21 mouse cellular contexts compared by ENCODE assay signal in genomic region chr12:79999868-80000370, GRCm38 (mm10).
"Had no signal": no experiment of that assay in that cellular context is flagged by ENCODE, and none has a peak within 500 bp of the region (broad histone marks: within the 10 kb centered on the region; RNA-seq: fewer than 3 reads in every experiment).

No protein-coding gene starts in this region.

- H3K27ac ChIP-seq: limb, embryonic 13.5 days; liver, embryonic 13.5 days; neural tube, embryonic 12.5 days; neural tube, embryonic 15.5 days had no signal

- H3K4me3 ChIP-seq: limb, embryonic 13.5 days; liver, embryonic 13.5 days; lung, embryonic 15.5 days; megakaryocyte, embryonic 14.5 days; neural tube, embryonic 12.5 days; neural tube, embryonic 15.5 days; stomach, embryonic 15.5 days had no signal

- ATAC-seq: inflammation-experienced regulatory T-cells, adult 6 months; intestine, embryonic 16.5 days had no signal

- H3K9ac ChIP-seq: limb, embryonic 13.5 days; liver, embryonic 13.5 days; lung, embryonic 15.5 days; neural tube, embryonic 12.5 days; neural tube, embryonic 15.5 days; stomach, embryonic 15.5 days had no signal

- H3K36me3 ChIP-seq: limb, embryonic 13.5 days; liver, embryonic 13.5 days; lung, embryonic 15.5 days; neural tube, embryonic 12.5 days; neural tube, embryonic 15.5 days; stomach, embryonic 15.5 days had no signal

- DNase-seq: kidney, adult 8-10 months; kidney, postnatal 10 days; kidney, postnatal 4 days; left cerebral cortex, postnatal 4 days; liver, embryonic 13.5 days; lung, postnatal 10 days; lung, postnatal 36 days; midbrain, embryonic 14.5 days; right cerebral cortex, adult 18-20 months; right cerebral cortex, postnatal 14 days; right cerebral cortex, postnatal 4 days; thymus, postnatal 25 days had no signal

- H3K4me2 ChIP-seq: limb, embryonic 13.5 days; liver, embryonic 13.5 days; lung, embryonic 15.5 days; midbrain, embryonic 11.5 days; neural tube, embryonic 12.5 days; neural tube, embryonic 15.5 days; stomach, embryonic 15.5 days had no signal

- H3K27me3 ChIP-seq: limb, embryonic 13.5 days; liver, embryonic 13.5 days; lung, embryonic 15.5 days; neural tube, embryonic 12.5 days; neural tube, embryonic 15.5 days; stomach, embryonic 15.5 days had no signal

- H3K9me3 ChIP-seq: limb, embryonic 13.5 days; liver, embryonic 13.5 days; lung, embryonic 15.5 days; megakaryocyte, embryonic 14.5 days; neural tube, embryonic 12.5 days; neural tube, embryonic 15.5 days; stomach, embryonic 15.5 days had no signal
